Mouse (Mus musculus) small intestine, adult 2 months (tissue): ENCODE measurements around the gene Rap2a.

Source experiments
- CTCF ChIP-seq: fragments of 200-500 bp; IDR thresholded peaks from 2 replicates; pipeline ENCODE4 v1.5.1; 2012; ENCODE audit warnings: low read depth, mild to moderate bottlenecking, control low read depth, inconsistent platforms, low read length, moderate library complexity, mixed read lengths; ENCODE audit not compliant: insufficient replicate concordance, insufficient read length; ENCODE audit errors: extremely low read depth
- POLR2A ChIP-seq: fragments of 200-500 bp; IDR thresholded peaks from 2 replicates; pipeline ENCODE4 v1.6.1; 2012; ENCODE audit warnings: low read depth, mild to moderate bottlenecking, control low read depth, inconsistent platforms, low read length, moderate library complexity

- TF ChIP-seq CTCF (no peak), POLR2A (no peak)
Measured at GRCm38 (mm10) chr14:120535446-120535845, 57.2 kb downstream of the Rap2a start.
